Mouse (Mus musculus) intestine, embryonic 16.5 days (tissue): ENCODE measurements around the gene Npm1. TPM values are rescaled to one million over a fixed set of nuclear protein-coding genes. Genes with fewer than 3 reads are reported as not detected.

ENCODE experiments used
- ATAC-seq: fragments of 200-750 bp; cut with Nextera tagmentation; 2 replicates; pipeline ENCODE4 v1.8.0; 2017; ENCODE audit warnings: moderate TSS enrichment, moderate library complexity
- H3K27ac ChIP-seq: fragments of 300-500 bp; sonication (generic); 2 replicates; pipeline ENCODE4 v1.5.1; 2014; ENCODE audit warnings: mild to moderate bottlenecking, low read length
- H3K27me3 ChIP-seq: fragments of 300-500 bp; sonication (generic); replicated peaks from 2 replicates; pipeline ENCODE4 v1.6.1; 2014; ENCODE audit warnings: low read length, control low read depth, mixed read lengths; ENCODE audit not compliant: control insufficient read depth, insufficient read depth
- H3K36me3 ChIP-seq: fragments of 300-500 bp; sonication (generic); 2 replicates; pipeline ENCODE4 v1.6.1; 2014; ENCODE audit warnings: low read length, control low read depth; ENCODE audit not compliant: control insufficient read depth, insufficient read depth
- H3K4me1 ChIP-seq: fragments of 300-500 bp; sonication (generic); 2 replicates; pipeline ENCODE4 v1.6.1; 2014; ENCODE audit warnings: low read length, control low read depth, mixed read lengths; ENCODE audit not compliant: control insufficient read depth, insufficient read depth
- H3K4me2 ChIP-seq: fragments of 300-500 bp; sonication (generic); 2 replicates; pipeline ENCODE4 v1.6.1; 2014; ENCODE audit warnings: low read depth, low read length, control low read depth
- H3K4me3 ChIP-seq: fragments of 300-500 bp; sonication (generic); 2 replicates; pipeline ENCODE4 v1.5.1; 2014; ENCODE audit warnings: mild to moderate bottlenecking, low read length
- H3K9ac ChIP-seq: fragments of 300-500 bp; sonication (generic); 2 replicates; pipeline ENCODE4 v1.6.1; 2014; ENCODE audit warnings: low read depth, low read length
- H3K9me3 ChIP-seq: fragments of 300-500 bp; sonication (generic); 2 replicates; pipeline ENCODE4 v1.6.1; 2016; ENCODE audit warnings: low read length, control low read depth; ENCODE audit not compliant: control insufficient read depth
- WGBS: fragments of 180-500 bp; shearing (Covaris S2); extraction: QIAGEN DNeasy Blood & Tissue Kit; methylation state at CpG from one replicate; pipeline ENCODE4 v1.1.7; 2014; 5-methylcytosine and 5-hydroxymethylcytosine counted together
- polyA plus RNA-seq: library from polyadenylated mRNA; unstranded; fragments of >200 nt; fragmentation: Nextera tagmentation; extraction: Ambion mirVana; gene quantifications from 2 replicates; pipeline ENCODE4 v1.2.1, GENCODE M21; 2015

The Npm1 gene
- polyA plus RNA-seq, 1 experiment from 2014 or later = 790 TPM

DNA sequence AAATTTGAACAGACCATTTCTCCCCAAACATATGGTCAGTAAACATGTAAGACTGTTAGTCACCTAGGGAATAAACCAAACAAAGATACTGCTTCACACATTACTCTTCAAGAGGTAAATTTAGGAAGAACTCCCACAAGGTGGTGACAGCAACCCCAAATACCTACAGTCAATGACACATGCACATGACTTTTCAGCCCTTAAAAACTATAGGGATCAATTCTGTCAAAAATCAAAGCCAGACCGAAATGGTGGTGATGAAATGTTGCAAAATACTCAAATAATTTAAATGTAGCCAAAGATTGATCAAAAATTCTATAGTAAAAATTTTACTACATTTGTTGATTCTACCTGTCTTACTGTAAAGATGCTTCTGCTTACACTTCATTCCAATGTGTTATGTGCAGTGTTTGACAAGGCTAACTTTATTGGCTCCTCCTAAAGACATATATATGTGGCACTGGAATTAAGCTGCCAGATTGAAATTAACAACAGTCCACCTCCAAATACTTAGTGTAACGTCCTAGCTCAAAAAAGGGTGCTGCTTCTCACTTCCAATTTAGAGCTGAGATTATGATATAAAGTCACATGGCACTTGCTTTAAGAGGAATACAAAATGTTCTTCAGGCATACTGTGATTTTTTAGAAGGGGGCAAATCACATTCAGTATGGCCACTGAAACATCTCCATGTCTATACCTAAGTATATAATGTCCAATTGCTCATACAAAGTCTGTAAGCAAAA is 5.4 kb downstream of the Npm1 start:
- H3K36me3 ChIP-seq = peaks cover 4% of the 10 kb centered on the region
- no peaks in the 10 kb centered on the region for H3K27me3 ChIP-seq
- 79% methylated on average over 2 of the region's 2 CpGs for WGBS
- no peak overlapping the region for H3K4me2 ChIP-seq
- H3K4me1 ChIP-seq = no peaks in the 10 kb centered on the region
- no peak overlapping the region for H3K9ac ChIP-seq
- H3K9me3 ChIP-seq = no peaks in the 10 kb centered on the region
- ATAC-seq = no peak
- no peak overlapping the region for H3K27ac ChIP-seq
- H3K4me3 ChIP-seq = no peak overlapping the region

DNA sequence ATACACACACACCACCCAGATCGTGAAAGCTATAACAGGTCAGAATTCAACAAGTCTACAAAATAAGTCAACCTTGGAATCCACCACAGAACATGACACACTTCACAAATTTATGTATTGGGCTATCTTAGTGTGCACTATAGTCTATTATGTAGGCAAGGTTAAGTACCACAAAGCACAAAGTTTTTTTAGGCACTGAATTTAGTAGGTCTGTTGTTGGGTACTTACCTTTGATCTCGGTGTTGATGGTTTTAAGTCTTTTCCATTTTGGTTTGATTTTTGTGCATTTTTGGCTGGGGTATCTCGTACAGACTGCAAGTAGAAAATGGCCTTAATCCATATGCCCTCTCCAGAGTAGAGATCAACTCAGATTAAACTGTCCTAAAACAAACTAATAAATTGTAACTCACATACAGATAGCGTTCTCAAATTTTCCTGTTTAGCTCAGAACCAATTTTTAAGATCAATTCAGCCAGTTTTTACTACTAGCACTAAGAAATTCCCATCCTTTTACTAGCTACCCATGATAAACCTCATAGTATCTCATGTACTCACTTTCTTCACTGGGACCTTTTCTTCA is 6.5 kb downstream of the Npm1 start:
- Histone ChIP-seq H3K4me1 (no peaks in the 10 kb centered on the region), H3K27me3 (no peaks in the 10 kb centered on the region), H3K27ac (no peak overlapping the region), H3K4me3 (no peak overlapping the region), H3K9ac (no peak overlapping the region), H3K4me2 (no peak overlapping the region), H3K36me3 (peaks cover 4% of the 10 kb centered on the region), H3K9me3 (no peaks in the 10 kb centered on the region)
- WGBS = 75% methylated on average over 4 of the region's 4 CpGs
- ATAC-seq = no peak

DNA sequence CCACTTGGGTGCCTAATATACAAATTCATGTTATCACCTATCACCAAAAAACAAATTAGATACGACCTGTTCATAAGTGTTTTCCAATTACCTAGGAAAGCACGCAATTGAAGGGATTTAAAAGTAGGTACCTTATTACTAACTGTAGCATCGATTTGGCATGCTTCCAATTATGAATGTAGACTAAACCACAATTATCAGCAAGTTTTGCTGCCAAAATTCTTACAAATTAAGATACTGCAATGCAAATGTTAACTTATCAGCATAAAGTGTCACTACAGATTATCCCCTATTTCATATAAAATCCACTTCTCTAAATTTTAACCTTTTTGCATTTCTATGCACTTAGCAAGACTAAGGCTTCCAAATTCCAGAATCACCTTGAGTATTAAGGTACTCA is 8.5 kb downstream of the Npm1 start:
- Histone ChIP-seq H3K36me3 (peaks cover 4% of the 10 kb centered on the region), H3K9ac (no peak overlapping the region), H3K27ac (no peak overlapping the region), H3K27me3 (no peaks in the 10 kb centered on the region), H3K4me1 (no peaks in the 10 kb centered on the region), H3K4me2 (no peak overlapping the region), H3K4me3 (no peak overlapping the region), H3K9me3 (no peaks in the 10 kb centered on the region)
- ATAC-seq = no peak
- WGBS = 82% methylated on average over 3 of the region's 3 CpGs

DNA sequence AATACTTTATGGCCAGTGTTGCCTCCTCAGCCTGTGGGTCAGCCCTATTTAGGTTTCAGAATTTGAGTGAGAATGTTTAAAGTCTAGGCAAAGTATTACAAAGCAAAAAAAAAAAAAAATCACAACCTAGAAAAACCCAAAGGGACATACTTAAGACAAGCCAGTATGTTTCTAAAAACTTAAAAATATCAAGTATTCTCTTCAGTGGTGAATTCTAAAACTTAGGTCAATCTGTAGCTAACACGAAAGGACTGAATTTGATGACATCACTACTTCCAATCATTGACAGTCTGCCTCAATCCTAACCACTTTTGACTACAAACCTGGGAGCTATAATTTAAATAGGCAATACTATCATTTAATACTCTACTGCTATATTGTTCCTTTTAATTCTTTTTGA is 10.0 kb downstream of the Npm1 start:
- ATAC-seq = no peak
- Histone ChIP-seq H3K27me3 (no peaks in the 10 kb centered on the region), H3K4me3 (no peak overlapping the region), H3K9ac (no peak overlapping the region), H3K27ac (no peak overlapping the region), H3K4me2 (no peak overlapping the region), H3K4me1 (peaks cover 2% of the 10 kb centered on the region; the same call in 1 of the 2 replicates), H3K36me3 (peaks cover 4% of the 10 kb centered on the region), H3K9me3 (no peaks in the 10 kb centered on the region)
- 84% methylated on average over 1 of the region's 1 CpGs for WGBS

DNA sequence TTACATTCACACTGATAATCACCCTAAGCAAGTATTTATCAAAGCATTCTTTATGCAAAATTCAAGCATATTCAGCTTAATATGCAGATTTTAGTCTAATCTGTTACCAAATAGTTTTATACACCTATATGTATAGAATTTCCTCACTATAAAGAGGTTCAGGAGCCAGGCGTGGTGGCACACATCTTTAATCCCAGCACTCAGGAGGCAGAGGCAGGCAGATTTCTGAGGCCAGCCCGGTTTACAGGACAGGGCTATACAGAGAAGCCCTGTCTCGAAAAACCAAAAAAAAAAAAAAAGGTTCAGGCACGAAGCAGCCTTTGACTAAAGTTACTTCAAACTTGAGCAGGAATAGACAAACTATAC is 11.2 kb downstream of the Npm1 start:
- no peak for ATAC-seq
- peaks cover 4% of the 10 kb centered on the region for H3K36me3 ChIP-seq
- no peak overlapping the region for H3K4me3 ChIP-seq
- H3K9me3 ChIP-seq = no peaks in the 10 kb centered on the region
- peaks cover 9% of the 10 kb centered on the region; the same call in 1 of the 2 replicates for H3K27me3 ChIP-seq
- no peak overlapping the region for H3K4me2 ChIP-seq
- no peak overlapping the region for H3K9ac ChIP-seq
- H3K27ac ChIP-seq = no peak overlapping the region
- H3K4me1 ChIP-seq = peaks cover 13% of the 10 kb centered on the region
- WGBS = 80% methylated on average over 4 of the region's 4 CpGs

DNA sequence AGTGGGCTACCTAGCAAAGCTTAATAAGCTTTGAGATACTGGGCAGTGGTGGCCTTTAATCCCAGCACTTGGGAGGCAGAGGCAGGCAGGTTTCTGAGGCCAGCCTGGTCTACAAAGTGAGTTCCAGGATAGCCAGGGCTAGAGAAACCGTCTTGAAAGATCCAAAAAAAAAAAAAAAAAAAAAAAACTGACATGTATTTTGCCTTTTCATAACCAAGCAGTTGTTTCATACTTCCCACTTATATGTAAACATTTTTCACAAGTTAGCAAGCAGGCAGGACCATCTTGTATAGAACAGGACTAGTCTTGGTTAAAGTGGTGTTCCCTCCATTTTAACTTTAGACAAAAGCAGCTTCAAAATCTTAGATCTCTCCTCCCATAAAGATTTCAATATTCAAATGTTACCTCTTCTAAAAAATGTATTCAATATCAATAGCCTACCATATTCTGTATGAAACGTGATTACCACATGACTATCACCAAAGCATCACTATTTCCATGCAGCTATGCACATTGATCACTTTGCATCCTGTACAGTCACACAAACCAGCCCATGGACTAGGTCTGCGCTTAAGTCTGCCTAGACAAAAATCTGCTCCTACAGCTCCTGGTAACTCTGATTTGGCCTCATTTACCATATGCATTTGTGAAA is 11.8 kb downstream of the Npm1 start:
- Histone ChIP-seq H3K4me2 (no peak overlapping the region), H3K4me3 (no peak overlapping the region), H3K36me3 (peaks cover 4% of the 10 kb centered on the region), H3K27me3 (peaks cover 12% of the 10 kb centered on the region; the same call in 1 of the 2 replicates), H3K9me3 (no peaks in the 10 kb centered on the region), H3K4me1 (peaks cover 16% of the 10 kb centered on the region), H3K27ac (no peak overlapping the region), H3K9ac (no peak overlapping the region)
- WGBS = 74% methylated on average over 3 of the region's 3 CpGs
- no peak for ATAC-seq

DNA sequence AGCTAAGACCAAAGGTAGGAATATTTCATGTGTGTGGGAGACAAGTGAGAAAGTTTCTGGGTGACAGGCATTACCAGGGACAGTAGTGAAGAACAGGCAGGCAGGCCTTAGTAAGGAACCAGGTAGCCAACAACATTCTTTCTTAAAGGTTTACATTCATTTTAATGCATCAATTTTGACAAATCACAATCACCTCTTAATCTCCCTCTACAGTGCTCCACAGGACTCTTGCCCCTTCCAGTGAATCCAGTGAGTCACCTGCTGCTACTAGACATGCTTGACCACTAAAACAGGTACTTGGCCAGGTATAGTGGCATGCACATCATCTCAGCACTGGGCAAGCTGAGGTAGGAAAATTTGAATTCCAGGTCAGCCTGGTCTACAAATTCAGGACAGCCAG is 12.6 kb downstream of the Npm1 start:
- no peak for ATAC-seq
- Histone ChIP-seq H3K9me3 (no peaks in the 10 kb centered on the region), H3K4me2 (no peak overlapping the region), H3K36me3 (peaks cover 4% of the 10 kb centered on the region), H3K27ac (no peak overlapping the region), H3K4me1 (peaks cover 23% of the 10 kb centered on the region), H3K9ac (no peak overlapping the region), H3K4me3 (no peak overlapping the region), H3K27me3 (peaks cover 12% of the 10 kb centered on the region; the same call in 1 of the 2 replicates)

DNA sequence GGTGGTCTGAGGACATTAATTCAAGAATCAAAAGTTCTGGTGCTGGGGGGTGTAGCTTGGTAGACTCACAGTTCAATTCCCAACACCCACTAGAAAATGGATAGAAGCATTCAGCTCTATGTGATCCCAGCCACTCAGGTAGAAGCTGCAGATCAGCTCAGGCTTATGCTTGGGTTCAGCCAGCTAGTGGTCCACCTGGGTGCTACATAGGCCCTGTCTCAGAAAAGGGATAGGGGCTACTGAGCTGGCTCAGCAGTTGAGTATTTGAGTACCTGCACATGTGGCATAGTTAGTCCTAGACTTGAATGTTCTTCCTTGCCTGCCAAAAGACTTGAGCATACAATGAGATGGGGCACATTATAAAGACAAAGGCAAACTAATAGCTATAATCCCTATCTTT is 13.6 kb downstream of the Npm1 start:
- Histone ChIP-seq H3K27me3 (peaks cover 17% of the 10 kb centered on the region), H3K4me3 (no peak overlapping the region), H3K4me1 (peaks cover 24% of the 10 kb centered on the region), H3K27ac (no peak overlapping the region), H3K9me3 (no peaks in the 10 kb centered on the region), H3K9ac (no peak overlapping the region), H3K4me2 (no peak overlapping the region), H3K36me3 (peaks cover 4% of the 10 kb centered on the region)
- ATAC-seq = no peak

DNA sequence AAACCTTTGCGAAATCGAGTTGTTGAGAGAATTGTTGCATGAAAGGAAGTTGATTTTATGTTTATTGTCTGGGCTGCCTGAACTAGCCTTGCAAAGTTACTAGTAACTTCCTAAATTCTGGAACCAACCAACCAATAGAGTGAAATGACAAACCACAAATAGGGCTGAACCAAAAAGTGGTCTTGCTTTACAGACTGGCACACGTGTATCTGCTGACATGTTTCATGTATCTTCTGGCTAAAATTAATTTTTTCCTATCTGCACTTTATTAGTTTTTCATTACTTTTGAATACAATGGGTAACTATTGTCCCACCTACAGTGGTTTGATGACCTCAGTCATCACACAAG is 13.9 kb downstream of the Npm1 start:
- H3K9me3 ChIP-seq = no peaks in the 10 kb centered on the region
- no peak overlapping the region for H3K4me2 ChIP-seq
- WGBS = 26% methylated on average over 3 of the region's 3 CpGs
- no peak overlapping the region for H3K9ac ChIP-seq
- no peak overlapping the region for H3K4me3 ChIP-seq
- ATAC-seq = no peak
- no peak overlapping the region for H3K27ac ChIP-seq
- peaks cover under 1% of the 10 kb centered on the region for H3K36me3 ChIP-seq
- H3K4me1 ChIP-seq = peaks cover 24% of the 10 kb centered on the region
- peaks cover 17% of the 10 kb centered on the region for H3K27me3 ChIP-seq
